Mouse (Mus musculus) neural tube, embryonic 15.5 days (tissue): ENCODE results near the gene Enc1. TPM values are rescaled to one million over a fixed set of nuclear protein-coding genes. Genes with fewer than 3 reads are reported as not detected.

ENCODE experiments used
- ATAC-seq: fragments of 200-750 bp; cut with Nextera tagmentation; 2 replicates; pipeline ENCODE4 v1.8.0; 2017; ENCODE audit warnings: mild to moderate bottlenecking, moderate TSS enrichment, moderate library complexity; ENCODE audit not compliant: low FRiP score
- H3K27ac ChIP-seq: fragments of 300-500 bp; sonication (generic); replicated peaks from 2 replicates; pipeline ENCODE4 v1.5.1; 2015; ENCODE audit warnings: mild to moderate bottlenecking, inconsistent platforms
- H3K27me3 ChIP-seq: fragments of 300-500 bp; sonication (generic); replicated peaks from 2 replicates; pipeline ENCODE4 v1.6.1; 2015; ENCODE audit warnings: inconsistent platforms
- H3K36me3 ChIP-seq: fragments of 300-500 bp; sonication (generic); 2 replicates; pipeline ENCODE4 v1.6.1; 2015; ENCODE audit warnings: inconsistent platforms
- H3K4me1 ChIP-seq: fragments of 300-500 bp; sonication (generic); 2 replicates; pipeline ENCODE4 v1.6.1; 2015; ENCODE audit warnings: inconsistent platforms
- H3K4me2 ChIP-seq: fragments of 300-500 bp; sonication (generic); 2 replicates; pipeline ENCODE4 v1.6.1; 2015; ENCODE audit warnings: inconsistent platforms, mild to moderate bottlenecking, moderate library complexity
- H3K4me3 ChIP-seq: fragments of 300-500 bp; sonication (generic); replicated peaks from 2 replicates; pipeline ENCODE4 v1.5.1; 2015; ENCODE audit warnings: mild to moderate bottlenecking, inconsistent platforms
- H3K9ac ChIP-seq: fragments of 300-500 bp; sonication (generic); replicated peaks from 2 replicates; pipeline ENCODE4 v1.6.1; 2015; ENCODE audit warnings: mild to moderate bottlenecking, inconsistent platforms
- H3K9me3 ChIP-seq: fragments of 300-500 bp; sonication (generic); replicated peaks from 2 replicates; pipeline ENCODE4 v1.6.1; 2016; ENCODE audit warnings: inconsistent platforms
- WGBS: fragments of 180-500 bp; shearing (Covaris S2); methylation state at CpG from one replicate; pipeline ENCODE4 v1.1.7; 2015; ENCODE audit warnings: mixed read lengths; 5-methylcytosine and 5-hydroxymethylcytosine counted together
- polyA plus RNA-seq: library from polyadenylated mRNA; unstranded; fragments of >200 nt; fragmentation: Nextera tagmentation; extraction: Ambion mirVana; gene quantifications from 2 replicates; pipeline ENCODE4 v1.2.1, GENCODE M21; 2015

The Enc1 gene
- polyA plus RNA-seq, 1 experiment from 2014 or later, result 79.2 TPM

DNA sequence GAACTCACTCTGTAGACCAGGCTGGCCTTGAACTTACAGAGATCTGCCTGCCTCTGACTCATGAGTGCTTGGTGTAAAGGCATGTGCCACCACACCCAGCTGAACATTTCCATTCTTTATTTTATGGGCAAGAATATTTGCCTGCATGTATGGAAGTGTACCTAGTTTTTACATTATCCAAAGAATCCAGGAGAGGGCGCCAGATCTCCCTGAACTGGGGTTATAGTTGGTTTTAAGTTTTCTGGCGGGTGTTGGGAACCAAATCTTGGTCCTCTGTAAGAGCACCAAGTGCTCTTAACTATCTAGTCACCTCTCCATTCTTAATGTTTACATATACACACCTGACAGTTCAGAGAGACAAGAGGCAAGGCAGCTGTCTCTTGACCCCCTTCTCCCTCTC, 7.8 kb upstream of the Enc1 start:
- Histone ChIP-seq H3K4me1 (peaks cover 10% of the 10 kb centered on the region), H3K9me3 (no peaks in the 10 kb centered on the region), H3K27ac (no peak overlapping the region), H3K36me3 (no peaks in the 10 kb centered on the region), H3K27me3 (no peaks in the 10 kb centered on the region), H3K4me3 (no peak overlapping the region), H3K4me2 (no peak overlapping the region), H3K9ac (no peak overlapping the region)
- ATAC-seq, result no peak
- WGBS, result 73% methylated on average over 2 of the region's 2 CpGs

DNA sequence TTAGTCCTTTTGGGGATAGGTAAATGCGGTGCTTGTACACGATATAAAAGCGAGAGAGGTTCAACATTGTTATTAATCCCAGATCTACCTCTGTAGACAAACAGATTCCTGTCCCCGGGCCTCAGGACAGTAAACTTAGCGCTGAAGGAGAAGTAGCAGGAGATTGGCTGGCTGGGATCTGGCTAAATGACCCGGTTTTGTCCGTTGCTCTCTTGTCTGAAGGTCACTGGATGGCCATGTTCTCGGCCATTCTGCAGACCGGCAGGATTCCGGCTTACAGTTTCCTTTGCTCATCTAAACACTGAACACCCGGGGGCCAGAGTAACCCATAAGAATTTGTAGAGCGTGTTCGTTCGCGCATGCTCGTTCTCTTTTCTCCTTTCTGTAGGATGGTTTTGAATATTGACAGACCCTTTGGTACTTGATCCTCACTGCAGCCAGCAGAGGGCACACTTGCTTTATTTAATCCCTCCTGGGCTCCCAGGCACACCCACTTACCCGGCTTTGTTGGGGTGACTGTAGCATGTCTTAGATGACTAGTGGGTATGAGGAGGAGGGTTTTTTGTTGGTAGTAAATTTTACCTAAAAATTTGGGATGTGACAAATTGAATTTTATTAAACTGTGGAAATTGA, 6.0 kb upstream of the Enc1 start:
- Histone ChIP-seq H3K4me1 (peaks cover 27% of the 10 kb centered on the region), H3K27me3 (no peaks in the 10 kb centered on the region), H3K36me3 (no peaks in the 10 kb centered on the region), H3K9me3 (no peaks in the 10 kb centered on the region), H3K4me2 (peak overlapping the region; percentile 72), H3K27ac (0 out of 2 replicates have a peak overlapping the region, but pooled peaks have one; percentile 58), H3K4me3 (peak overlapping the region; percentile 43), H3K9ac (peak overlapping the region; percentile 49)
- WGBS, result 14% methylated on average over 17 of the region's 17 CpGs
- ATAC-seq, result peak; percentile 80

DNA sequence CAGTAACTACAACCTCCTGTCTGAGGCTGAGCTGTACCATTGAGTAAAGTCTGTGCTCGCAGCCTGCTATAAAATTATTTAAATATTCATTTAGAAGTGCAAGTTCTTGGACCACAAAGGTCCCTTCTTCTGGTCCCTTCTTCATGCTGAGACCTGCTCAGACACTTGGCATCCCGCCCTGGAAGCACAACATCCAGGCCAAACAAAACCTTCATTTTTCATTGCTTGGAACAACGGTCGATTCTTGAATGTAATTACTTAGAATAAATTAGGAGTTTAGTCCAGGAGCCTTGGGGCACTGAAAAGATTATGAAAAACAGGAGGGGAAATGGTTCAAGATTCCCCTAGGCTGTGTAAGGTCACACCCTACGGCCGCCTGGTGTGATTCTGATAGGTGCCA, 5.0 kb upstream of the Enc1 start:
- Histone ChIP-seq H3K36me3 (no peaks in the 10 kb centered on the region), H3K4me2 (no peak overlapping the region), H3K27me3 (no peaks in the 10 kb centered on the region), H3K9ac (no peak overlapping the region), H3K27ac (no peak overlapping the region), H3K9me3 (no peaks in the 10 kb centered on the region), H3K4me3 (no peak overlapping the region), H3K4me1 (peaks cover 34% of the 10 kb centered on the region)
- no peak for ATAC-seq
- WGBS, result 44% methylated on average over 6 of the region's 6 CpGs

DNA sequence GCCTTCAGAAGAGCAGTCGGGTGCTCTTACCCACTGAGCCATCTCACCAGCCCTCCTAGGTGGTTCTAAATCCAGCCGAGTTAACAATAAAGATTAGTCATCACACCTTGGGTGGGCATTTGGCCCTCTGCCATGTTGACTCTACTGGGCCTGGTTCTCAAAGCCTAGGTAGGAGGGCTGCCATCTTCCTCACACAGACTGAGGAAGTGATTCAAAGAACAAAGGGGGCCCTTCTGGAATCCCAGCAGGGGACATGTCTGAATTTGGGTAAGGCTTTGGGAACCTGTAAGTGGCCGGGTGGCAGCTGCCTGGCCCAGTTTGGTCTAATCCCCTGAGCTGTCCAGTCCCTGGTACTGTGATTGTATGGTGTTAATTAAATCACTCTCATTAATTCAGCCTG, 3.2 kb upstream of the Enc1 start:
- no peaks in the 10 kb centered on the region for H3K36me3 ChIP-seq
- H3K4me1 ChIP-seq, result peaks cover 39% of the 10 kb centered on the region
- no peaks in the 10 kb centered on the region for H3K27me3 ChIP-seq
- peak overlapping the region; percentile 48; the same call in 1 of the 2 replicates for H3K27ac ChIP-seq
- no peak overlapping the region for H3K4me3 ChIP-seq
- no peaks in the 10 kb centered on the region for H3K9me3 ChIP-seq
- no peak overlapping the region for H3K9ac ChIP-seq
- no peak for ATAC-seq
- H3K4me2 ChIP-seq, result no peak overlapping the region
- WGBS, result 32% methylated on average over 3 of the region's 3 CpGs

DNA sequence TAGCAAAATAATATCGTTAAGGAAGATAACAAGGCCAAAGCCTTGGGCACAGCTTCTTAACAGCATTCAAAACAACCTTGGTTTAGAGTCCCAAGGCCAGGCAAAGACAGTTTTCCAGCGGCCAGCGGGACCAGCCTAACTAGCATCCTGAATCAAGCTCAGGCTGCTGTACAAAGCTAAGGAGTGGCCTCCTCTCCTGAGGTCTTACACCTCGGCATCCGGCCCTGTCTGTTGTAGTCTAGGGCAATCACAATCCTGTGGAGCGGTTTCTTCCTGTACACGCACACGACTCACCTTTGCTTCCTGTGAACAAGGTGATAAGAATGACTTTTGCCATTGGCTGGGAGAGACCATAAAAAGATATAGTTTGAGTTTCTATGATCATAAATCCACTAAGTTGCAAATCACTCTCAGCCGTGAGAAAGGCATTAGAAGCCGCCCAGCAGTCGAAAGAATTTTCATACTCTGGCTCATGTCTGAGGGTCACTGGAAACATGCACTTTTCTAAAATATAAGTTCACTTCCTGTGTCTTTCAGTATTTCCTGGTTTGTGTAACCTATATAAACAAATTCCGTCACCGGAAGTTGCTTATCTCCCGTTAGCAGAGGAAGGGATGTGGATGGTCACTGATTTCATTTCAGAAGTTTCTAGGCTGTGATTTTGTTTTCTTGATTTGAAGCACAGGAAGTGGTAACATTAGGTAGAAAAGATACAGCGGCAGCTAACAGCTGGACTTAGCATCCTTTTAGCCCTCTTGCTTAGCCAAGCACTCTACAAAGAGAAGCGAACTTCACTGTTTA, 2.5 kb upstream of the Enc1 start:
- Histone ChIP-seq H3K4me1 (peaks cover 46% of the 10 kb centered on the region), H3K27me3 (no peaks in the 10 kb centered on the region), H3K9ac (no peak overlapping the region), H3K27ac (peak overlapping the region; percentile 98; the same call in 1 of the 2 replicates), H3K4me2 (no peak overlapping the region), H3K36me3 (no peaks in the 10 kb centered on the region), H3K9me3 (no peaks in the 10 kb centered on the region), H3K4me3 (no peak overlapping the region)
- no peak for ATAC-seq
- WGBS, result 53% methylated on average over 16 of the region's 16 CpGs

DNA sequence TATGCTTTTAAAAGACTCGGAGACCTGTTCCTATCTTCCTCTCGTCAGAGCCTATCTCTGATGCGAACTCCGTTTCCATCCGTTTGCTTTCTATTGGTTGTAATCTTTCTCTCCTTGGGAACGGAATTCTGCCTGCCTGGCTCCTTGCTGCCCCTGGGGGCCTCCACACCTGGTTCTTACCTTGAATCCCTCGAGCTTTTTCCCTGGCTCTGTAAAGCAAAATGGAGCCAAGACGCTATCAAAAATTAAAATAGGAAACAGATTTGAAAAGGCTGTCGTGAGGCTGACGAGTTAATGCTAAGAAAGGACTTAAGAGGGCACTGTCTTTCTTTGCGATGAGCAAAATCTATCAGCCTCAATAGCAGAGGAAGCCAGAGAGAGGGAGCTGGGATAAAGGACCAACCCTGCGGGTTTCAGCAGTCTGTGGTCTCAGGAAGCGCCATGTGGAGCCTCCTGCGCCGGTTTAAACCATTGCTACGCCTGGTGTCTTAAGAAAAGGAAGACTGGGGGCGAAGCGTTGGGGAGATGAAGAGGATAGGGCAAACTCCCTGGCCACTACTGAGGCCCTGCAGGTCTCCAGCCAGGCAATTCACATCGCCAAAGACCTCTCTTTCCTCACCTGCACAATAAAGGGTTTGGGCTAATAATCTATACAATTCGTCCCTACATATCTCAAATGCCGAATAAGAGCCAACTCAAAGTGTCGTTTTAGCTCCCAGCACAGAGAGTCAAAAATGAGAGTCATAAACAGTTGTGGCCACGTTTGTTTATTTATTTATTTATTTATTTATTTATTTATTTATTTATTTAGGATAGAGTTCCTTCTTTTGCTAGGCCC, 1.3 kb upstream of the Enc1 start:
- Histone ChIP-seq H3K4me3 (peak overlapping the region; percentile 92), H3K9me3 (no peaks in the 10 kb centered on the region), H3K27me3 (no peaks in the 10 kb centered on the region), H3K4me1 (peaks cover 54% of the 10 kb centered on the region), H3K9ac (peak overlapping the region; percentile 30; the same call in 1 of the 2 replicates), H3K27ac (peak overlapping the region; percentile 98), H3K36me3 (no peaks in the 10 kb centered on the region), H3K4me2 (peak overlapping the region; percentile 92)
- WGBS, result 5% methylated on average over 23 of the region's 23 CpGs
- peak; percentile 58 for ATAC-seq

DNA sequence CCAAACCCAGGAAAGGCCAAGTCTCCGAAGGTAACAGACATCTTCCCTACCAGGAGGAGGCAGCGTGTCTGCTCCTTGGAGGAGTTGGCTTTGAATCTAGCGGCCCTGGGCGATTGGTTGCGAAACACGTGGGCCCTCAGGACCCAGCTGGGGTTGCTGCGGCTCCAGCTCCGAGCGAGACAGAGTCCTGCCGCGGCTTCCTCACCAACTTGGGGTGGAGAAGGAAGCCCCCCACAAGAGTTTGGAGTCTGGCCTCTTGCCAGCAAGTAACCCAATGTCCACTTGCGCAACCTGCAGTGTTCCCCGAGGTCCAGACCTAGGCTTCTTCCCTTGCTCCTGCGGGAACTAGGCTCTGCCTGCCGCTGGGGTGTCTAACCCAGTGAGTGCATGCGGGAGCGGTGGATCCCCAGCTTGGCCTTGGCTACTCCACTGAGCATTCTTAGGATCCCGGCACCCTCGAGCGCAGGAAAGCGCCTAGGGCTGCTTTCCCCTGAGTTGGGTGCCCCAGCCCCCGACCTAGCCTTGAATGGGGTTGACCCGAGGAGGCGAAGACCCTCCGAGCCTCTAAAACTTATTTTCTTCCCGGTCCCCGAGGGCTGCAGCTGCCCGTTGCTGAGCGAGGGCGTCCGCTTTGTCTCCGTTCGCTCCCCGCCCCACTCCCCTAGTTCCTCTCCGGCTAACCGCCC, 483 bp upstream of the Enc1 start:
- Histone ChIP-seq H3K9ac (peak overlapping the region; percentile 70), H3K27me3 (no peaks in the 10 kb centered on the region), H3K36me3 (peaks cover 4% of the 10 kb centered on the region; the same call in 1 of the 2 replicates), H3K4me1 (peaks cover 58% of the 10 kb centered on the region), H3K4me2 (peak overlapping the region; percentile 92), H3K4me3 (peak overlapping the region; percentile 92), H3K9me3 (no peaks in the 10 kb centered on the region), H3K27ac (peak overlapping the region; percentile 98)
- under 1% methylated on average over 28 of the region's 36 CpGs for WGBS
- peak; percentile 68 for ATAC-seq

DNA sequence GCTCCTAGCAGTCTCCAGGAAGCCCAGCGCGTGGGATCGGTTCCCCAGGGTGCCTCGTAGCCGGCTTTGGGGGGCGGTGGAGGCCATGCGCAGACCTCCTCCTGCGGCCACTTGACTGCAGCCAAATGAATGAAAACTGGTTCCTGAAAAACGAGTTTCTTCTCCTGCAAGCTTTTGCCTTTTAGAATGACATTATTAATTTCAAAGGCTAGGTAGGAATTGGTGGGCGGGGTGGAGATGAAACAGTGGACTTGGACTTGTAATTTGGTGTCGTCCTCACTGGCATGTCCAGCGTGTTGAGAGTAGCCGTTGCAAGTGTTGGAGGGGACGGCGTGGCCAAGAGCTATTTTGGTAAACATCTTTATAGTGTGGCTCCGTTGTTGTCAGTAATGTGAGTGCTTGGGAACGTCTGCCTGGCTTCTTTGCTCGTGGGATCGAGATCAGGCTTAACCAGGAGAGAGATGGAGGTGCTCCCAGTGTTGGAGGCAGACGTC, 929 bp downstream of the Enc1 start:
- peaks cover 15% of the 10 kb centered on the region for H3K36me3 ChIP-seq
- peak overlapping the region; percentile 92 for H3K4me3 ChIP-seq
- H3K4me1 ChIP-seq, result peaks cover 72% of the 10 kb centered on the region
- peak overlapping the region; percentile 92 for H3K4me2 ChIP-seq
- no peaks in the 10 kb centered on the region for H3K27me3 ChIP-seq
- under 1% methylated on average over 20 of the region's 20 CpGs for WGBS
- no peaks in the 10 kb centered on the region for H3K9me3 ChIP-seq
- no peak for ATAC-seq
- peak overlapping the region; percentile 70 for H3K9ac ChIP-seq
- peak overlapping the region; percentile 98 for H3K27ac ChIP-seq

DNA sequence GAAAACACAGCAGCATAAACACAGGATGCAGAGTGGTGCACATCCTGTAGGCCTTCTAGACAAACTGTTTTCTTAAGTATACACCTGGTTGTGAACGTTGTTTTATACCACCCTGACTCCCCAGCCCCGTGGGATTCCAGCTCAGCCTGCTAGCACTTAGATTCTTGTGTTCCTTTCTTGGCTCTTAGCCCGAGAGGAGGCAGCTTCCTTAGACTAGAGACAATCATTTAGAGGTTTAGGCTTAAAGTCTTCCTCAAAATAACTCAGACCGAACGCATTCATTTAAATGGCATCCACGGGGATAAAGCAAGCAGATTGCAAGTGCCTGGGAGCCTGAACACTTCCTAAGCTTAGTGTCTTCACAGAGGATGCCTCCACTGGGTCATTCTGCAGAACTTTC, 1.8 kb downstream of the Enc1 start:
- Histone ChIP-seq H3K27me3 (no peaks in the 10 kb centered on the region), H3K9ac (peak overlapping the region; percentile 70), H3K27ac (peak overlapping the region; percentile 98), H3K36me3 (peaks cover 16% of the 10 kb centered on the region), H3K4me3 (peak overlapping the region; percentile 92), H3K9me3 (no peaks in the 10 kb centered on the region), H3K4me2 (peak overlapping the region; percentile 92), H3K4me1 (peaks cover 79% of the 10 kb centered on the region)
- WGBS, result 2% methylated on average over 6 of the region's 6 CpGs
- no peak for ATAC-seq

DNA sequence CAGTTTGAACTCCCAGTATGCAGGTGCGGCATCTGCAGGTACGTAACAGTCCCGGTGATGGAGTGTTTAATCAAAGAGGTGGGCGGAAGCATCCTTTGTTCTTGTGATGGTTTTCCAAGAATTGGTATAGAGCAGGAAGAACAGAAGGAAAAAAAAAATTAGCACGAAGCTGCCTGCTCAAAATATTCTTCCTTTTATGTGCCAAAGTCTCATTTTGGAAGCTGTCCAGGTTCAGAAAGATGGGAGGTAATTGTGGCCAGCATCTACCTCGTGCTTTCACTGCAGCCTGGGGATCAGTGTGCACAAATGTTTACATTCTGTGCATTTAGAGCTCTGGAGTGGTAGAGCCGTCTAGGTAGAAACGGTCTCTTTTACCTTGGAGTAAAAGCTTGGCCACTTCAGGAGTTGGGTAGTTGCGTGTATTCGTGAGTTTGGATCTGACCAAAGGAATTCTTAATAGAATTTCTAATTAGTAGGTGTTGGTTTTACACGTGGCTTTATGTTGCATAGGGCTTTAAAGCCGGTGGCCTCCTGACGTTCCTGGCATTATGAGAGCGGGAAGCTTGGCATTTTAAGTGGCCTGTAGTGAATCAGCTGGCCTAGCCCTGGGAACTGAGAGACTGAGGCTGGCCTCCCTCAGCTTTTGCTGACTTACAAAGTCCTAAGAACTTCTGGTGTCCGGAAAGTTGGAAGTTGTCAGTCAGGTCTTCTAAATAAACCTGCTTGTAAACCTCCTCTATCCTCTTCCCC, 3.2 kb downstream of the Enc1 start:
- peaks cover 81% of the 10 kb centered on the region for H3K4me1 ChIP-seq
- peak overlapping the region; percentile 92 for H3K4me3 ChIP-seq
- H3K9ac ChIP-seq, result peak overlapping the region; percentile 70
- no peak for ATAC-seq
- 12% methylated on average over 15 of the region's 15 CpGs for WGBS
- no peaks in the 10 kb centered on the region for H3K27me3 ChIP-seq
- H3K27ac ChIP-seq, result peak overlapping the region; percentile 98
- H3K9me3 ChIP-seq, result no peaks in the 10 kb centered on the region
- H3K36me3 ChIP-seq, result peaks cover 24% of the 10 kb centered on the region
- peak overlapping the region; percentile 92 for H3K4me2 ChIP-seq
